Mouse (Mus musculus) forebrain, embryonic 16.5 days (tissue): ENCODE measurements around the gene Cdon. TPM values are rescaled to one million over a fixed set of nuclear protein-coding genes. Genes with fewer than 3 reads are reported as not detected.

Experiments used
- ATAC-seq: fragments of 200-750 bp; cut with Nextera tagmentation; 2 replicates; pipeline ENCODE4 v1.8.0; 2017; ENCODE audit warnings: mild to moderate bottlenecking, moderate library complexity
- H3K27ac ChIP-seq: fragments of 300-500 bp; sonication (generic); 2 replicates; pipeline ENCODE4 v1.5.1; 2014; ENCODE audit warnings: low read length, control low read depth
- H3K27me3 ChIP-seq: fragments of 300-500 bp; sonication (generic); replicated peaks from 2 replicates; pipeline ENCODE4 v1.6.1; 2014; ENCODE audit warnings: low read length; ENCODE audit not compliant: control insufficient read depth, insufficient read depth
- H3K36me3 ChIP-seq: fragments of 300-500 bp; sonication (generic); 2 replicates; pipeline ENCODE4 v1.6.1; 2014; ENCODE audit not compliant: control insufficient read depth, insufficient read depth
- H3K4me1 ChIP-seq: fragments of 300-500 bp; sonication (generic); replicated peaks from 2 replicates; pipeline ENCODE4 v1.6.1; 2014; ENCODE audit warnings: low read length; ENCODE audit not compliant: control insufficient read depth, insufficient read depth
- H3K4me2 ChIP-seq: fragments of 300-500 bp; sonication (generic); 2 replicates; pipeline ENCODE4 v1.6.1; 2014; ENCODE audit warnings: mild to moderate bottlenecking, low read length, control low read depth
- H3K4me3 ChIP-seq: fragments of 300-500 bp; sonication (generic); replicated peaks from 2 replicates; pipeline ENCODE4 v1.5.1; 2014; ENCODE audit warnings: mild to moderate bottlenecking, low read length, control low read depth
- H3K9ac ChIP-seq: fragments of 300-500 bp; sonication (generic); replicated peaks from 2 replicates; pipeline ENCODE4 v1.6.1; 2014; ENCODE audit warnings: low read depth, low read length, control low read depth
- H3K9me3 ChIP-seq: fragments of 300-500 bp; sonication (generic); 2 replicates; pipeline ENCODE4 v1.6.1; 2016; ENCODE audit warnings: low read length; ENCODE audit not compliant: control insufficient read depth
- WGBS: fragments of 180-500 bp; shearing (Covaris S2); extraction: QIAGEN DNeasy Blood & Tissue Kit; methylation state at CpG from one replicate; pipeline ENCODE4 v1.1.7; 2014; 5-methylcytosine and 5-hydroxymethylcytosine counted together
- polyA plus RNA-seq: library from polyadenylated mRNA; unstranded; fragments of >200 nt; fragmentation: Nextera tagmentation; extraction: Ambion mirVana; gene quantifications from 2 replicates; pipeline ENCODE4 v1.2.1, GENCODE M21; 2015

The Cdon gene
- polyA plus RNA-seq, 1 experiment from 2014 or later, result 12.3 TPM

DNA sequence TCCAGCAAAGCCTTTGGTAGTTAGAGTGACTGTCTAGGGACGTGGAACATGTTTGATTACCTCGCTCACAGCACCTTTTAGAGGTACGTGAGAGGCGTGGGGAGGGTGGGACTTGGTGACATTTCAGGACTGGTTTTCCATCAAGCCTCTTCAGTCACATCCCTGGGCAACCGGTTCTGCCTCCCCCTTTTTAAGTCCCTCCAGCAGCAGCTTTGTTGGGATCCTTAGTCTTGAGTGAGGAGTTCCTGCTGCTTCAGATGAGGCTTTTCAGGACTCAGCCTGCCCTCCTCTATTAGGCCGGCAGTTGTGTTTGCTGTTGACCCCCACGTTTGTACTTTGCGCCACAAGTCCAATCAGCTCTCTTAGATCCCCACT, 23.6 kb downstream of the Cdon start:
- Histone ChIP-seq H3K9ac (no peak overlapping the region), H3K4me2 (no peak overlapping the region), H3K36me3 (no peaks in the 10 kb centered on the region), H3K27ac (no peak overlapping the region), H3K9me3 (no peaks in the 10 kb centered on the region), H3K4me1 (peaks cover 14% of the 10 kb centered on the region), H3K4me3 (no peak overlapping the region), H3K27me3 (no peaks in the 10 kb centered on the region)
- WGBS, result 50% methylated on average over 8 of the region's 8 CpGs
- ATAC-seq, result no peak

DNA sequence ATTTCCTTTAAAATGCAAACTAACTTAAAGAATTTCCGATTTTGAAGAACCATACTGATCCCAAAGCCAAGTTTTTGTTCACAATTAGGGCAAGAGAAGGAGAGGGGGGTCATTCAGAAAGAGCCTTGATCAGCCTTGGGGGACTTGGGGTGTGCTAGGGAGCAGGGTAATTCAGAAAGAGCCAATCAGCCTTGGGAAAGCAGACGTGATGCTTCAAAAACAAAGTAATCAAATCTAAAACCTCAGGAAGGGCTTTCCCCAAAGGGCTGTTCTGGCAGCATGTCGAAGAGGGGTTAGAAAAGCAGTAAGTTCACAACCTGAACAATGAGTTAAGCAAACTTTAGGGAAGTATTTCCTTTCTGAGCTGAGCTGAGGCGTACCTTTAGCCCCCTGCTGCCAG, 26.0 kb downstream of the Cdon start:
- Histone ChIP-seq H3K9me3 (no peaks in the 10 kb centered on the region), H3K4me2 (no peak overlapping the region), H3K4me1 (peaks cover 6% of the 10 kb centered on the region), H3K9ac (no peak overlapping the region), H3K27me3 (no peaks in the 10 kb centered on the region), H3K27ac (no peak overlapping the region), H3K36me3 (no peaks in the 10 kb centered on the region), H3K4me3 (no peak overlapping the region)
- 66% methylated on average over 4 of the region's 4 CpGs for WGBS
- ATAC-seq, result no peak

DNA sequence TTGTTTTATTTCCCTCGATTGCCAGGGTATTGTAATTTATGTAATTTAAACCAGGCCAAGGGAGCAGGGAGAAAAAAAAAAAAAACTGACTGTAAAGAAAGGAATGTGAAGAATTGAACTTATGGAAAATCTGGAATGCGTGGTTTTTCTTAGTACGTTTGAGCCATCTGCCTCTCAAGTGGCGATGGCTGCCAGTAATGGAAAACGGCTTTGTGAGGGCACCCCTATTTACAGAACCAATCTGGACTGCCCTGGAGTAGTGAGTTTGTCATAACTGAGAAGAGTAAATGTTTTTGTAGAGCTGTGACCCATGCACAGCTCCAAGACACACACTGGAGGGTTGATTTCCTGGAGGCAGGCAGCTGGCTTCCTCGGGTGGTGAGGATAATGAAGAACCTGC, 32.4 kb downstream of the Cdon start:
- 52% methylated on average over 6 of the region's 6 CpGs for WGBS
- H3K27me3 ChIP-seq, result no peaks in the 10 kb centered on the region
- no peak overlapping the region for H3K4me3 ChIP-seq
- H3K36me3 ChIP-seq, result peaks cover 17% of the 10 kb centered on the region; the same call in 1 of the 2 replicates
- no peak for ATAC-seq
- H3K4me2 ChIP-seq, result no peak overlapping the region
- H3K9me3 ChIP-seq, result no peaks in the 10 kb centered on the region
- no peaks in the 10 kb centered on the region for H3K4me1 ChIP-seq
- no peak overlapping the region for H3K9ac ChIP-seq
- H3K27ac ChIP-seq, result 0 out of 2 replicates have a peak overlapping the region, but pooled peaks have one; percentile 29

DNA sequence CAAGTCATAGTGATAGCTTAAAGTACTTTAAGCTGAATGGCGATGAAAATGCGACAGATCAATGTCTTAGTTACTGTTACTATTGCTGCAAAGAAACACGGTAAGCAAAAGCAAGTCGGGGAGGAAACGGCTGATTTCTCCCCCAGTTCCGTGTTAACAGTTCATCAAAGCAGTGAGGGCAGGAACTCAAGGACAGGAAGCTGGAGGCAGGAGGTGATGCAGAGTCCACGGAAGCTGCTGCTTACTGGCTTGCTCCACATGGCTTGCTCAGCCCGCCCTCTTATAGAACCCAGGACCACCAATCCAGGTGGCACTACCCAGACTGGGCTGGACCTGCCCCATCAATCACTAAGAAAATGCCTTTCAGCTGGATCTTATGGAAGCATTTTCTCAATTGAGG, 38.7 kb downstream of the Cdon start:
- no peaks in the 10 kb centered on the region for H3K27me3 ChIP-seq
- peaks cover 16% of the 10 kb centered on the region; the same call in 1 of the 2 replicates for H3K36me3 ChIP-seq
- no peak for ATAC-seq
- no peak overlapping the region for H3K4me2 ChIP-seq
- H3K4me1 ChIP-seq, result no peaks in the 10 kb centered on the region
- WGBS, result 91% methylated on average over 8 of the region's 8 CpGs
- H3K9ac ChIP-seq, result no peak overlapping the region
- no peaks in the 10 kb centered on the region for H3K9me3 ChIP-seq
- H3K4me3 ChIP-seq, result no peak overlapping the region
- no peak overlapping the region for H3K27ac ChIP-seq

DNA sequence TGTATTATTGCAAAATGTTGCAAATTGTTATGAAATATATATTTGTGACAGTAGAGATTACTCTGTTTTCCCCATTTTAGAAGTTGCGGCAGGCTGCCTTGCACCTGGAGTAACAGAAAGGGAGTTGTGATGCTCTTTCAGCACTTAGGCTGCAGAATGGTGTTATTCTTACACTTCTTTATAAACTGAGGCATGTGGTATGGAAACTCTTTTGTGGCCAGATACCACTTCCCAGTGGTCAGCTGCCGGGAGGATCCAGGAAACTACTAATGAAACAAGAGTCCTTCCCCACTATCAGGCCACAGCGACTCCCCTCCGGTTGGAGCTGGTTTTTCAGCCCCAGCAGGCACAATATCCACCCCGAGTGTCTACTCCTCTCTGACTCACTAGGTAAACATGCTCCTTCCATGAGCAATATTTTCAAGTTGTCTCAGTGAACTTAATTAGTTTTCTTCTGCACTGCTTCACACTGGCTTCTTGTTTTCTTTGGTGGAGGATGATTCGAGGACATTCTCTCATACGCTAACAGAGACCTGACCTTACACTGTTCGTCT, 46.4 kb downstream of the Cdon start:
- Histone ChIP-seq H3K27me3 (no peaks in the 10 kb centered on the region), H3K4me2 (no peak overlapping the region), H3K27ac (no peak overlapping the region), H3K9ac (no peak overlapping the region), H3K9me3 (no peaks in the 10 kb centered on the region), H3K36me3 (peaks cover 7% of the 10 kb centered on the region; the same call in 1 of the 2 replicates), H3K4me1 (no peaks in the 10 kb centered on the region; the same call in 1 of the 2 replicates), H3K4me3 (no peak overlapping the region)
- no peak for ATAC-seq
- WGBS, result 67% methylated on average over 8 of the region's 8 CpGs

DNA sequence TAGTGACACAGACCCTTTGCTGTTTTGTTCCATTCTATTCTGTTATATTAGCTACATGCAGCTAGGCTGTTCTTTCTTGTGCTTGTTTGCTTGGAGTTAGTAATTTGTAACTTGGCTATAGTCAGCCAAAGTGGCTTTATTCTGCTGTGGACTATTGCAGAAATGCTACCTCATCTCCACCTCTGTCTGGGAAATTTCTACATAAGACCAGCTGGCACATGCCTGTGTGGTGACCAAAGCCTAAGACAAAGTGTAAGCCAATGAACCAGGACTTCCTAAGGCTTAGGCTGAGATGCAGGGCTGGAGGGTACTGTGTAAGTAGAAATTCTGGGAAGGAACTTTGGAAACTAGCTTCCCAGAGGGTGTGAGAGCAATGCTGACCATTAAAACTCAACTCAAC, 48.0 kb downstream of the Cdon start:
- Histone ChIP-seq H3K9me3 (no peaks in the 10 kb centered on the region), H3K27me3 (no peaks in the 10 kb centered on the region), H3K4me1 (no peaks in the 10 kb centered on the region; the same call in 1 of the 2 replicates), H3K4me3 (no peak overlapping the region), H3K9ac (no peak overlapping the region), H3K36me3 (peaks cover 10% of the 10 kb centered on the region; the same call in 1 of the 2 replicates), H3K4me2 (no peak overlapping the region), H3K27ac (no peak overlapping the region)
- ATAC-seq, result no peak

DNA sequence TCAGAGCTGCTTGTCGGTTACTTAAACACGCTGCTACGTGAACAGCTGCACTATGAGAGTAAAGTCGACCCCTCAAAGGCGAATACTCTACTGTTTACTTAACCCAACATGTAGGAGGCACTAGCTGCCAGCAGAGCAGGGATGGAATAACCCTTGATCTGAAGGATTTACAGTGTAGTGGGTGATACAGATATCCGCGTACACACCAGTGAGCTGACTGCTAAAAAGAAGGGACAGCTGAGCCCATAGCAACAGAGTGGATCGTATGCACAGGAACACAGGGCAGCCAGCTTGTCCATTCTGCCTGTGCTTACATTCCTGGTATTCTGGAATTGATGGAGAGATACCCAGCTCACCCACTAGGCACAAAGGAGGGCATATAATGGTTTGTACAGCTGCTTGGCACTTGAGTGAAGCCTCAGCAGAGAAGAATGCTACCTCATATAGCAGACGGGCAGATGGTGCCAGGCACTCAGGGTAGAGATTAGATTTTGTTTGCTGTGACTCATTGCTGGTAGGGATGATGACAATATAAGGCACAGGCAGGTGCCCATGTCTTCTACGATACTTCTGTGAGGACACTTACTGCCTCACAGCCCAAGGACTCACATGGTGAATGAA, 53.3 kb downstream of the Cdon start:
- Histone ChIP-seq H3K27ac (no peak overlapping the region), H3K4me2 (no peak overlapping the region), H3K27me3 (no peaks in the 10 kb centered on the region), H3K4me1 (no peaks in the 10 kb centered on the region), H3K36me3 (peaks cover 27% of the 10 kb centered on the region), H3K9me3 (no peaks in the 10 kb centered on the region), H3K4me3 (no peak overlapping the region), H3K9ac (no peak overlapping the region)
- ATAC-seq, result no peak
- WGBS, result 83% methylated on average over 10 of the region's 10 CpGs

DNA sequence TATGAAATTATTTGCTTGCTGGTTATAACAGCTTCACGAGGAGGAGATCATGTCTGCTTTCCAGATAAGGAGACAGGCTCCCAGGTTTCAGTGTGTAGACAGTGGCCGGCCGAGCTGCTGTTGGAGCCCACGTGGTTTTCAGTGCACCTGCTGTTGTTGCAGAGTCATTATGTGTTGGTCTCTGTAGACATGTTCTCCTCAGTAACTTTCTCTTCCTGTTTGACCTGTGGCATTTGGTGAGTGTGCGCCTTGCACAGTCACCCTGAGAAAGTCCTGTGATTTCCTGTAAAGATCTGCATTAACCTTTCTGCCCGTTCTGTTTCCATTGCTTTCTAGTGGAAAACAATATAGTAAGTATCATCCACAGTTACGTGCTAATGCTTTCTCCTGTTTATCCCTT, 54.5 kb downstream of the Cdon start:
- H3K36me3 ChIP-seq, result peaks cover 30% of the 10 kb centered on the region

DNA sequence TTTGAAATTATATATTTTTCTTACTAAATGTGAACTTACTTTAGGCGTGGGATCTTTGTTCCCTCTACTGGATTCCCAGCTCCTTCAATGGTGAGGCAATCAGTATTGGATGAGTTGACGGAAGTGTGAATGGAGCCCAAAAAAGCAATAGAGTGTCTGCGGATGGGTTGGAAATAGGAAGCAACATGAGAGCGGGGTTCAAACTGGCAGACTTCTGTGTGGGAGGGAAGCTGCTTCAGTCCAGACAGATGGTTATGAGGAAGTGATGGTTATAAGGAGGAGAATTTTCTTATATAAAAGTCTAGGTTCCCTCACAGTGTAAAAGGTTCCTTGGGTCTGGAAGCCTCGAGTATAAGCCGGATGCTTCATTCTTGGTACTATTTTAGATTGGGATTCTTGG, 58.5 kb downstream of the Cdon start:
- Histone ChIP-seq H3K36me3 (peaks cover 21% of the 10 kb centered on the region), H3K9ac (no peak overlapping the region), H3K27ac (no peak overlapping the region), H3K4me2 (no peak overlapping the region), H3K4me3 (no peak overlapping the region), H3K9me3 (no peaks in the 10 kb centered on the region), H3K4me1 (peaks cover 14% of the 10 kb centered on the region), H3K27me3 (no peaks in the 10 kb centered on the region)
- ATAC-seq, result no peak
- 84% methylated on average over 6 of the region's 6 CpGs for WGBS

More for the DNA sequence above, 54.5 kb downstream of the Cdon start:
- Histone ChIP-seq H3K27ac (no peak overlapping the region), H3K27me3 (no peaks in the 10 kb centered on the region), H3K4me1 (no peaks in the 10 kb centered on the region), H3K9ac (no peak overlapping the region), H3K4me3 (no peak overlapping the region), H3K4me2 (no peak overlapping the region), H3K9me3 (no peaks in the 10 kb centered on the region)
- 92% methylated on average over 7 of the region's 7 CpGs for WGBS
- no peak for ATAC-seq
